Mouse (Mus musculus) heart, adult 2 months (tissue): ENCODE results near the gene Shroom3.

Experiments used
- CTCF ChIP-seq: fragments of 200-600 bp; IDR thresholded peaks from 2 replicates; pipeline ENCODE4 v1.8.1; 2022; ENCODE audit warnings: antibody characterized with exemption, mild to moderate bottlenecking, moderate library complexity
- POLR2A ChIP-seq: fragments of 200-500 bp; IDR thresholded peaks from 2 replicates; pipeline ENCODE4 v1.6.1; 2011; ENCODE audit warnings: mild to moderate bottlenecking, low read depth, low read length, control low read depth; ENCODE audit not compliant: insufficient read depth

- TF ChIP-seq POLR2A, result no peak
- no peak for TF ChIP-seq CTCF
These were observed 147.2 kb downstream of the Shroom3 start for GRCm38 (mm10) chr5:92830391-92830790.
